Mouse (Mus musculus) heart, adult 11 months (tissue): ENCODE measurements at regions not wholly inside any gene's neighbourhood (a gene's known extent, or its start where the extent isn't known, plus 50 kb on each side); places are given as distances from the start of the nearest gene placed in this dataset.

Experiments
- DNase-seq: peaks from one replicate; pipeline ENCODE4 v3.0.0; 2022

DNA sequence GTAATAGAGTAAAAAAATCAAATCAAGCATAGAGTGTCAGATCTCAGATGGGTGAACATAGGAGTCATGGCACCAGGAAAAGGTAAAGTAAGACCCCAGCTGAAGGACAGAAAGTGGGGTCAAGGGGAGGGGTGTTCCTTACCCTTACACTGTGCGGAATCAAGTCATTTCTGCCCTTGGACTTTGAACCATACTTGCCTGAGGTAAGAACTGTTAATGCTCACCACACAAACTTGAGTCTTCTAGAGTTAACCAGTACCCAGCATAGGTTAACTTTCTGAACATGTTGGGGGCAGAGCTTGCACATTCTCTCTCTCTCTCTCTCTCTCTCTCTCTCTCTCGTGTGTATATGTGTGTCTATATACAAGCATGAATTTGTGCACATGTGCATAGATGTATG, 83.7 kb upstream of the Dapk1 start:
- peak; percentile 42 for DNase-seq

DNA sequence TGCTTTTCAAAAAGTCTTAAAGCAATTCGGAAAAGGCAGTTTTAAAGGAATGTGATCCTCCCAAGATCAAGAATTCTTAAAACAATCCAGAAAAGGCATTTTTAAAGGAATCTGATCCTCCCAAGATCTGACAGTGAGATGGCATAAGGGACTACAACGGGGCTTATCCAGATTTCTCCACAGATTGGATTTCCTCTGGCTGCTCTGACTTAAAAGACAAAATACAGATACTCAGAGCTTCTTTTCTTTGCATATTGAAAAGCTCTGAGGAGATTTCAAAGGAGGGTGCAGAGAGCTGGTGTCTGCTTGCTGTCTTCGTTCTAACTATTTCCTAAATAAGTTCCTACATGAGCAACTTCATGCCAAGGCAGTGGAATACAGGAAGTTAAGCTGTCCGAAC, 82.0 kb upstream of the Dapk1 start:
- peak; percentile 25 for DNase-seq

DNA sequence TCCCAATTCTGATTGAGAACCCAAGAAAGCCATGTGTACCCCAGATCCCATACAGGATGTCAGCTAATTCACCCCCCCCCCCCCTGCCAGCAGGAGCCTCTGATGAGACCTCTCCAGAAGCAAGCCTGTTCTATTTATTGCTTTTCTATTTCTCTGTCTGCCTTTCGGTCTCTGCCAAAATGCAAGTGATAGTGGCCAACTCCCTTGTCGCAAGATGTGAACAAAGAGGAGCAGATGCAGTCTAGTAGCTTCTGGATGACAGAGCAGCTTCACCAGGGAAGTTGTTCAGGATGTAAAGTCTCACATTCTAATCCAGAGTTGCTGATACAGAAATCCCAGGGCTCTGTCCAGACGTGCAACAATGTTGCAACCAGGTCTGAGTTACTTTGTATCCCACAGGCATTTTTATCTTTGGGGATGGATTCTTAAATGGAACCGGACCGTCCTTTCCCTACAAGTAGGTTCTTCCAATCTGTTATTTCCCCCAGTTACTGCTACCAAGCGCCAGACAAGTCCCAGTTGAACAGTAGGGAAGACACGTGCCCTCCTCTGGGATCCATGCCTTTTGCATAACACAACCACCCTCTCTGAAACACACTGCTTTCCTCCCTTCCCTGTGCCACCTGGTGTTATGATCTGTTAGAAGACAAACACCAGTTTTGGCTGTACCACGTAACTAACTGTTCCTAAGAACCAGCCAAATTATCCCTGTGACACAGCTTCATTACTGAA, 78.9 kb upstream of the Dapk1 start:
- DNase-seq = peak; percentile 96

DNA sequence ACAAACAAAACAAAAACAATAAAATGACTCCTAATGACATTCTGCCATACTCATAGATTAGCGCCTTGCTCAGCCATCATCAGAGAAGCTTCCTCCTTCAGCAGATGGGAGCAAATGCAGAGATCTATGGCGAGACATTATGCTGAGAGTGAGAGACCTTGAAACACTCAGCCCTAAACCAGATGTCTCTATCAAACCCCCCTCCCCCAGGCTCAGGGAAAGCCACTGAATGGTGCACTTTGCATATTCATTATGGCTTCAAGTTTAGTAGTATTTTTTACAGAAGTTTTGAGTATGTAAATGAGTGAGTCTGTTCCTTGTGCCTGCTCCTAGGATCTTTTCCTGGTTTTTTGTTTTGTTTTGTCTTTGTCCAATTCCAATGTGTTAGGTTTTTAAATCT, 73.9 kb upstream of the Dapk1 start:
- DNase-seq = no peak

DNA sequence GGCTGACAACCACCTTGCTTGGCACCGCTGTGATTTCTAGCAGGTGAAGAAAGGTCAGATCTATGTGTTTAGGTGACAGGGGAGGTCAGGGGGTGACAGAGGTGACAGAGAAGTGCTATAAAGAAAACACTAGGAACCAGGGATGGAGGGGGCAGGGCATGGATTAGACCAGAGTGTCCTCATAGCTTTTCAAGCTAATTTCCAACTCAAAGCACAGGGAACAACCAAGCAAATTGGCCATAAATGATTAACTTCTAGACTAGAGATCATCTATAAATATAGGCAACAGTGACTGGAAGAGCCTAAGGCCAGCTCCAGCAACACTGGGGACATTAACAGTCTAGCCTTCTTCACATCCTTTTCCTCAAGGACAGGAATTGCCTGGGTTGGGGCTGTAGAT, 72.9 kb upstream of the Dapk1 start:
- DNase-seq = no peak

DNA sequence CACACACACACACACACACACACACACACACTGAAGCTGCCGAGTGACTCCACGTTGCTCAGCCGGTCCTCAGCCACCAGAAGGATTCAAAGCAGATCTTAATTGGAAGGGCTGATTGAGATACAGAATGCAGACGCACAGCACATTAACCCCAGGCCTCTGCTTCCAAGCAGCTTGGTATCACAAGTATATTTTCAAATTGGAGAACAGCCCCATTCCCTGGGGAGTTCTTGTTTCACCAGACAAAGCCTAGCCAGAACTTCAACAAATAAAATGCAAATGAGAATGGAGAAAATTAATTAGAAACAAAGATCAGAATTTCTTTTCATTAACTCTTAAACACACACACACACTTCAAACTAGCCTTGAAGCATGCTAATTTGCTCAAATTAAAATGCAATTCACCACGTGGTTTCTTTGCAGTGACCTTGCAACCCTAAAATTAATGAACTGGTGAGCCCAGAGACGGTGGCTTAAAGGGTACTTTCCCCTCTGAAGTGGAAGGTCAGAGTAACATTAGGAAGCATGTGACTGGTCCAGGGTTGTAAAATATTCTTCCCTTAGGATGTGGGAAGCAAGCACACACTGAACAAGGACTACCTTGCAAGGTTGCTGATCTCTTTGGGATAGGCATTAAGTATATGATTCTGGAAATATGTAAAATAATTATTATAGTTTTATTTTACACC, 72.2 kb upstream of the Dapk1 start:
- no peak for DNase-seq

DNA sequence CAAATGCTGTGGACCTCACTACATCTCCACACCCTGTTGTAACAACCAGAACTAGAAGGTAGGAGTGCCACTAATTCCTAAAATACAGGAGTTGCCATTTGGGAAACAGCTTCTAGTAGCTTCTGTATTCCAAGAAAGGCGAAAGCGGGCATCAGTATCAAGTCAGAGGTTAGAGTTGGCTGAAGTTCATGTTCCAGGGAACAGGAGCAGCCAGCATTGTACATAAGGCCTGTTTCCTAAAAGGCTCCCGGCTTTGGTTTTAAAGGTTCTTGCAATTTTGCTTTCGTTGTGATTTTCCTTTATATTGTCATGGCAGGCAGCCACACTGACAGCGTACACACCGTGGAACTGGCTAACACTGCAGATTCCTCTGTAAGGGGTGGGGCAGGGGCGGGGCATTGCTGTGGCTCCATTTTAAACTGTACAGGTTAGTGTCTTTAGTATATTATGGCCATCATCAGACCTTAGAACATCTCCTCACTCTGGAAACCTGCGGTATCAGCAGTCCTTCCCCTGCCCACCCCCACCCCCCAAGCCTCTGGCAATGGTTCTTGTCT, 67.8 kb upstream of the Dapk1 start:
- DNase-seq = peak; percentile 61

DNA sequence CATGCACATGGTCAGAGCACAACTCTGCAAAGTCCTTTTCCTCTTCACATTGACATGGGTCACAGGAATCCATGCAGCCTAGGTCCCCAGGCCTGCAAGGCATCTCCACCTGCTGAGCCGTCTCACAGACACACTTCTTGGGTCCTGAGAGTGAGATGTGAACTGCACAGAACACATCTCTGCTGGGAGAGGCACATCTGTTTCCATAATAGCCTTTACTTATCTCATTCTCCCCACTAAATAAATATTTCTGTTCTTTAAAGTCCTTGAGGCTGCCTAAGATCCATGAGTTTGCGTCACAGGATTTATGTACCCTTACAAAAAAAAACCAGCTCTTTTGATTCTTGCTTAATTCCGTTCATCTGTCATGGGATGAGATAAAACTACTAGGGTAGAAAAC, 67.2 kb upstream of the Dapk1 start:
- DNase-seq = peak; percentile 9

DNA sequence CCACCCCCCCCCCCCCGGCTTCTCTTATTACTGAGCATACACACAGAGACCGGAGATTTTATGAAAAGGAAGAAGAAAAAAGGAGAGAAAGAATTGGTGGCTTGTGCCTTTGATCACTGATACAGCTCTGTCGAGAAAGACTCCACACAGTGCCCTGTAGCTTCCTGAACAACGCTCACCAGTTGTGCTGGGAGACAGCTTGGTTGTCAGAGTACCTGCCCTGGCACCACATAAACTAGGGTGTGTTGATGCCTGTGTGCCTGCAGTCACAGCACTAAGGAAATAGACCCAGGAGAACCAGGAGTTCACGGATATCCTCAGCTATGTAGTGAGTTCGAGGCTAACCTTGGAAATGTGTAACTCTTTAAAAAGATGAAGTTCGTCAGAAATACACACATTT, 66.7 kb upstream of the Dapk1 start:
- peak; percentile 71 for DNase-seq

DNA sequence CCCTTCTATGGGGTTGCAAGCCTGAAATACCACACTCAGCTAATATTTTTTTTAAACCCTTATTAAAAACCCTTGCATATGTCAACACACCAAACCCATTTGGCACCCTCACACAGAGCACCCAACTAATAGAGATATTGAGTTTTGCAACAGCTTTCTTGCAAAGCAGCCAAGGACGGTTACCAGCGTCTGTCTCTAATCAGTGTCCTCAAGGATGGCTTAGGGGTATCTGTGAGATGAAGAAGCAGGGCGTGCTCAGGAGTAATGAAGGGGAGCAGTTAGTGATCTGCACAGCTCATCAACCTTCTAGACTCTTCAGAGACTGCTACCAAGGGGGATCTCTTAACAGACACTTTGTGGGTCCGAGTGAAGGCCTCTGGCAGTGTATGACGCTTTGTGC, 65.0 kb upstream of the Dapk1 start:
- DNase-seq = no peak

DNA sequence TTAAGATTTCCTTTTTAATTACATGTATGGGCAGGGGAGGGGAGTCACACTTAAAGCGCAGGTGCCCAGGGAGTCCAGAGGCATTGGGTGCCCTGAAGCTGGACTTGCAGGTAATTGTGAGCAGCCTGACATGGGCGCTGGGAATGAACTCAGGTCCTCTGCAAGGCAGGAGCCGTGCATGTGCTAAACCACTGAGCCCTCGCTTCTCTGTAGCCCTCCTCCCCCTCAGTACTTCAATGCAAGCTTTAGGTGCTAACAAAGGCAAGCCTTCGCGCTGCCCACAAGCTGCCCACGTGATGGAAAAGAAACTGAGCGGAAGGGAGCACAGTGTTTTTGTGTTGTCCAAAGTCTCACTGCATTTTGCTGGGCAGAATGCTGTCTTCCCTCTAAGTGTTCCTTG, 63.6 kb upstream of the Dapk1 start:
- peak; percentile 70 for DNase-seq

DNA sequence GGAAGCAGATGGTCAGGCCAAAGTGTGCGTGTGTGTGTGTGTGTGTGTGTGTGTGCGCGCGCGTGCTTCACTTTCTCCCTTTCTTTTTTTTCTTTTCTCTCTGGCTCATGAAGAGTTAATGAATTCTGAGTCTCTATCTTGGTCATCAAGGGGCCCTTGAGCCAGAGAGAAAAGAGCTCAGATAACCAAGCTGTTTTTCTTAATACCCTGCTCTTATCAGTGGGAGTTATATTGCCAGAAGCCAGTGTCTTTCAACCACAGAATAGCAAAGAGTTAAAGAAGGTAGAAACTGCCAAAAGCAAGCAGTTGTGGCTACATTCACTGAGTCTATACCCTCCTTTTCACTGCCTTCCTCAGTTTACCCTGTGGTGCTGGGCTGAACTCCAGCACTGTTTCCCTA, 60.6 kb upstream of the Dapk1 start:
- DNase-seq = no peak

DNA sequence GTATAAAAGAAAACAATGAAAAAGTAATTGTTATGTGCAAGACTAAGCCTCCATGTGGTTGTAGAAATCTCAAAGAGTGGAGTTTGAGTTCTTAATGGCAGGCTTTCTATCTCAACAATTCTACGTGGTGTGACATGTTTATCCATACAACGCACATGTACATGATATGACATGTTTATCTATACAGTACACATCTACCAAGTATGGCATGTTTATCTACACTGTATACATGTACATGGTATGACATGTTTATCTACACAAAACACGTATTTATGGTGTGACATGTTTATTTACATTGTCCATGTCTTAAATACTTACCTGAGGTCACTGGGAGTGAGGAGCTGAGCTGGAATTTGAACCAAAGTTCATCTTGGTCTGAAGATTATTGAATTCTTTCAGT, 57.4 kb upstream of the Dapk1 start:
- DNase-seq = no peak

DNA sequence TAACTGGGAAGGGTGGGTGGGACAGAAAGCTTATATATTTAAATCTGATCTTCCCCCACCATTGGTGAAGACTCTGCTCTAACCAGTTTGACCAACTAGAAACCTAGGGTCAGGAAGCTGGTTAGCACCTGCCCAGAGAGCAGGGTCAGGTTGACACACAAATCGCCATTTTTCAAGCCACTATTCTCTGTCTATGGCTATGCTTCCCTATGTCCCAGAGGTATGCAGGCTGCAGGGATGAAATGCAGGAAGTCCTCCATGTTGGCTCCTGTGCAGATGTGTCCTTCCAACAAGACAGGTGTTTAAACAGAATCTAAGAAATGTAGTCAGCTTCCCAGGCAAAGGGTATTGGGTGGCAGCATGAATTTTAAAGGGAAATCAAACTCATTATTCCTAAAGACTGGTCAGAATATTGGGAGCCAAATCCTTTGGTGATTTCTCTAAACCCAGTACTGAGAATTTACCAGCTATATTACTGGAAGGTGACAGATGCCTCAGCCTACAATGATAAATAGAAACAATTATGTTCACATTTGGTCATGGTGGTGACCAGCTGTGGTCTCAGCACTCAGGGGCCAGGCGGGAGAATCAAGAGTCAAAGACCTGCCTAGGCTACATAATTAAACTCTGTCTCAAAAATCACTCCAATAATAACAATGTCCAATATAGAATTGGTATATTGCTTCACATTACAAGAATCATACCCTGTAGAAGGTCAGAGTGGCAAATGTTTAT, 55.6 kb upstream of the Dapk1 start:
- no peak for DNase-seq
